Mouse (Mus musculus) stomach, embryonic 16.5 days (tissue): ENCODE data around the gene Ppp1r15a. TPM values are rescaled to one million over a fixed set of nuclear protein-coding genes. Genes with fewer than 3 reads are reported as not detected.
"Not testable (repeated sequence)": the region's sequence is repeated elsewhere in the genome, so short reads cannot be mapped to it uniquely, and the experiment has no call there.

ENCODE experiments used
- ATAC-seq: fragments of 200-750 bp; cut with Nextera tagmentation; 2 replicates; pipeline ENCODE4 v1.8.0; 2017; ENCODE audit warnings: moderate number of reproducible peaks, moderate TSS enrichment; ENCODE audit not compliant: insufficient read depth, low FRiP score
- H3K27ac ChIP-seq: fragments of 300-500 bp; sonication (generic); 2 replicates; pipeline ENCODE4 v1.5.1; 2014; ENCODE audit warnings: low read length
- H3K27me3 ChIP-seq: fragments of 300-500 bp; sonication (generic); 2 replicates; pipeline ENCODE4 v1.6.1; 2014; ENCODE audit warnings: low read length, control low read depth, mixed read lengths; ENCODE audit not compliant: control insufficient read depth, insufficient read depth
- H3K36me3 ChIP-seq: fragments of 300-500 bp; sonication (generic); 2 replicates; pipeline ENCODE4 v1.6.1; 2014; ENCODE audit warnings: low read length; ENCODE audit not compliant: control insufficient read depth, insufficient read depth
- H3K4me1 ChIP-seq: fragments of 300-500 bp; sonication (generic); 2 replicates; pipeline ENCODE4 v1.6.1; 2014; ENCODE audit warnings: low read length, control low read depth, mixed read lengths; ENCODE audit not compliant: control insufficient read depth, insufficient read depth
- H3K4me2 ChIP-seq: fragments of 300-500 bp; sonication (generic); 2 replicates; pipeline ENCODE4 v1.6.1; 2014; ENCODE audit warnings: low read depth, low read length, mixed read lengths
- H3K4me3 ChIP-seq: fragments of 300-500 bp; sonication (generic); replicated peaks from 2 replicates; pipeline ENCODE4 v1.5.1; 2014; ENCODE audit warnings: mild to moderate bottlenecking, low read length
- H3K9ac ChIP-seq: fragments of 300-500 bp; sonication (generic); 2 replicates; pipeline ENCODE4 v1.6.1; 2014; ENCODE audit warnings: low read length
- H3K9me3 ChIP-seq: fragments of 300-500 bp; sonication (generic); replicated peaks from 2 replicates; pipeline ENCODE4 v1.6.1; 2016; ENCODE audit warnings: low read length, control low read depth; ENCODE audit not compliant: control insufficient read depth
- WGBS: fragments of 180-500 bp; shearing (Covaris S2); extraction: QIAGEN DNeasy Blood & Tissue Kit; methylation state at CpG from one replicate; pipeline ENCODE4 v1.1.7; 2014; 5-methylcytosine and 5-hydroxymethylcytosine counted together
- polyA plus RNA-seq: library from polyadenylated mRNA; unstranded; fragments of >200 nt; fragmentation: Nextera tagmentation; extraction: Ambion mirVana; gene quantifications from 2 replicates; pipeline ENCODE4 v1.2.1, GENCODE M21; 2015

Gene Ppp1r15a
- polyA plus RNA-seq, 1 experiment from 2014 or later, result 25.5 TPM

DNA sequence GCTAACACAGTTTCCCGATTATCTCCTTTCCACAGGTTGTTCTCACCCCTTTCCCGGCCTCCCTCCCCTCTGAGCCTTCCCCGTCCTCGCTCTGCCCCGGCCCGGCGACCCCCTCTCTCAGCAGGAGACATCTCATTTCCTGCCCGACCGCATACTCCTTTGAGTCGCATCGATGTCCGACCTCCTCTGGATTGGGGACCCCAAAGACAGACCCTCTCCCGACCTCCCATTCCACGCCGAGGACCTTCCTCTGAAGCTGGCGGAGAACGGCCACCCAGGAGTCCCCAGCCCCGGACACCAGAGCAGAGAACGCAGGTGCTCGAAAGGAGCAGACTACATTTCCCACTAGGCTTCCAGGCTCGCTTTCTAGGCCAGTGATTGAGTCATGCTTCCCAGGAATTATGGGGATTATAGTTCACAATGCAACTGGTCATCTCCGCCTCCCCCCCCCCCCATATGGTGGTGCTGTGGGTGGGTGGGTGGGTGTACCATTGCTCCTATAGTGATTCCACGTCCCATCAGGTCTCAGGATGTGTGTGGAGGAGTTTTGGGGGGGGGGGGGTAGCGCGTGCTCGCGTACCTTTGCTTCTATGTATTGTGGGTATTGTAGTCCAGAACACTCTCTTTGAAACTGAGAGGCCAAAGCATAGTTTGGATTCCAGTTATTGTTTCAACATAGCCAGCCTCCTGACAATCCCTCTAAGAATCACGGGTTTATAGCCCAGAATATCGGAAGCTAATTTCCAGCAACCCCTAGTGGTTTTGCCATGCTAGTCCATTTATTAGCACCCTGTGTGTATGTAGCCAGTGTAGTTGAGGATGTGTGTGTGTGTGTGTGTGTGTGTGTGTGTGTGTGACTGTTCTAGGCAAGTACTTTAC lies 12.3 kb upstream of the Ppp1r15a start:
- peak; percentile 77 for ATAC-seq
- 2% methylated on average over 29 of the region's 29 CpGs for WGBS
- Histone ChIP-seq H3K9me3 (no peaks in the 10 kb centered on the region), H3K4me3 (peak overlapping the region; percentile 59), H3K4me2 (peak overlapping the region; percentile 87), H3K4me1 (0 out of 2 replicates have a peak, but pooled peaks cover 5% of the 10 kb centered on the region), H3K27ac (no peak overlapping the region; the same call in 1 of the 2 replicates), H3K36me3 (no peaks in the 10 kb centered on the region), H3K9ac (peak overlapping the region; percentile 77), H3K27me3 (no peaks in the 10 kb centered on the region)

DNA sequence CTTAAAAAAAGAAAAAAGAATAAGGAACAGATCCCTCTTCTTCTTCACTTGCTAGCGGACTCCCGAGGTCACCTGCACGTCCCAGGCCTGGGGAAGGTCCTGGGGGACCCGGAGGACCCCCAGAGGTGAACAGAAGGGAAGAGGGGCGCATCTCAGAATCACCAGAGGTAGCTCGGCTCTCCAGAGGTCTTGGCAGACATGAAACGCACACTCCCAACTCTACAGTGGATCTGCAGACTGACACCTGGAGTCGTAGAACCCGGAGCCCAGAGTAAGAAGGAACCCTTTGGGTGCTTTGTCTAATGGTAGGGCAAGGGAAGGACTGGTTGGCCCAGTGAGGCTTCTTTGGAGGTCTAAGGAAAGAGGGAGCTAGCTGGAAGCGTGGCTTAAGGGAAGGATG lies 11.5 kb upstream of the Ppp1r15a start:
- 86% methylated on average over 10 of the region's 10 CpGs for WGBS
- peak overlapping the region; percentile 59 for H3K4me3 ChIP-seq
- H3K4me2 ChIP-seq, result peak overlapping the region; percentile 87
- no peaks in the 10 kb centered on the region for H3K9me3 ChIP-seq
- H3K27me3 ChIP-seq, result no peaks in the 10 kb centered on the region
- H3K4me1 ChIP-seq, result 0 out of 2 replicates have a peak, but pooled peaks cover 5% of the 10 kb centered on the region
- H3K9ac ChIP-seq, result peak overlapping the region; percentile 77
- H3K27ac ChIP-seq, result no peak overlapping the region
- H3K36me3 ChIP-seq, result no peaks in the 10 kb centered on the region
- no peak for ATAC-seq

DNA sequence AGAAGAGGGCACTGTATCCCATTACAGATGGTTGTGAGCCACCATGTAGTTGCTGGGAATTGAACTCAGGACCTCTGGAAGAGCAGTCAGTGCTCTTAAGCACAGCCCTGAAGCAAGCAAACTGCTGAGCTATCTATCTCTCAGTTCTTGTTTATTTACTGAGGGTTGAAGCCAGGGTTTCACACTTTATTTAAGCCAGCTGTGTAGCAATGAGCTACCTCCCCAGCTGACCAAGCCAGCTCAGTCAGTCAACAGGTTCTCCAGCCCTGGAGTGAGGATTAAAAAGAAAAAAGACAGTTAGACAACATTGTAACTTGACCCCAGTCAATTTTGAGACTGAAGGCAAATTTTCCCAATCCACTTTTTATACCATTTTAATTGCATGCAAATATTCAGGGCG lies 9.6 kb upstream of the Ppp1r15a start:
- Histone ChIP-seq H3K27ac (no peak overlapping the region), H3K9ac (no peak overlapping the region), H3K9me3 (no peaks in the 10 kb centered on the region), H3K27me3 (no peaks in the 10 kb centered on the region), H3K36me3 (no peaks in the 10 kb centered on the region), H3K4me3 (no peak overlapping the region), H3K4me2 (no peak overlapping the region), H3K4me1 (peaks cover 5% of the 10 kb centered on the region; the same call in 1 of the 2 replicates)
- WGBS, result 62% methylated on average over 1 of the region's 1 CpGs
- no peak for ATAC-seq

DNA sequence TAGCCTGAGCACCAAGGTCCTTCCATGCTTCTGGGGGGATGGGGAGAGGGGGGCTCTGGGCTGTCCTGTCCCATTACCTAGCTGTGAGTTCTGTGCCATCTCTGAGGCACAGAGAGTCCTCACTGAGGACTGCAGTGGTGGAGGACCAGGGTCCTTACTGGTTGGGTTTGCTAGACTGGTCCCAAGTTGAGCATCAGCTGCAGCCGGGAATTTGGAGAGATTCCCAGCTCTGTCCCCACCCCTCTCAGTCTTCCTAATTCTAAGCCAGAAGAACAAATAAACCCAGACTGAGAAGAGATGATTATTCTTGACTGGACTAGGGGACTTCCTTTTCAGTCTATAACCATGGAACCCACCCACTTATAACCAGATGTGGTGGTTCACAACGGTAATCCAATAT lies 4.6 kb upstream of the Ppp1r15a start:
- WGBS, result 36% methylated on average over 2 of the region's 2 CpGs
- Histone ChIP-seq H3K4me1 (peaks cover 13% of the 10 kb centered on the region), H3K36me3 (no peaks in the 10 kb centered on the region), H3K4me3 (no peak overlapping the region), H3K27ac (peak overlapping the region; percentile 43), H3K4me2 (peak overlapping the region; percentile 31), H3K9me3 (no peaks in the 10 kb centered on the region), H3K9ac (no peak overlapping the region; the same call in 1 of the 2 replicates), H3K27me3 (no peaks in the 10 kb centered on the region)
- ATAC-seq, result no peak

DNA sequence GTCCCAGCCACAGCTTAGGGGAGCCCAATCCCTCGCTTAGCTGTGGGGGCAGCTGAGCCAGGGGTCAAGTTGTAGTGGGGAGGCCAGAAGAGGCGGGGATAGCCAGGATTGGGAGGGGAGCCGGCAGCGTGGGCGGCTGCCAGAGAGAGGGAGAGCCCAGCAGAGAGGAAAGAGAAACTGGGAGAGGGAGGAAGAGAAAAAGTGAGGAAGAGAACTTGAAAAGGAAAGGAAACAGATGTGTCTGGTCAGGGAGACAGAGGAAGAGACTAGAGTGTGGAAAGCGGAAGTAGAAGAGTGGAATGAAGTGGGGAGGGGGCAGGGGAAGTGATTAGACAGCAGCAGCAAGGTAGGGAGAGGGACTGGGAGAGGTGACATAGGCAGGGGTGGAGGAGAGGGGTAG lies 3.4 kb upstream of the Ppp1r15a start:
- H3K27me3 ChIP-seq, result no peaks in the 10 kb centered on the region
- no peaks in the 10 kb centered on the region for H3K36me3 ChIP-seq
- H3K27ac ChIP-seq, result peak overlapping the region; percentile 36; the same call in 1 of the 2 replicates
- no peak for ATAC-seq
- peak overlapping the region; percentile 31; the same call in 1 of the 2 replicates for H3K9ac ChIP-seq
- 11% methylated on average over 6 of the region's 6 CpGs for WGBS
- H3K4me1 ChIP-seq, result peaks cover 24% of the 10 kb centered on the region
- H3K4me2 ChIP-seq, result no peak overlapping the region
- H3K4me3 ChIP-seq, result no peak overlapping the region
- H3K9me3 ChIP-seq, result no peaks in the 10 kb centered on the region

DNA sequence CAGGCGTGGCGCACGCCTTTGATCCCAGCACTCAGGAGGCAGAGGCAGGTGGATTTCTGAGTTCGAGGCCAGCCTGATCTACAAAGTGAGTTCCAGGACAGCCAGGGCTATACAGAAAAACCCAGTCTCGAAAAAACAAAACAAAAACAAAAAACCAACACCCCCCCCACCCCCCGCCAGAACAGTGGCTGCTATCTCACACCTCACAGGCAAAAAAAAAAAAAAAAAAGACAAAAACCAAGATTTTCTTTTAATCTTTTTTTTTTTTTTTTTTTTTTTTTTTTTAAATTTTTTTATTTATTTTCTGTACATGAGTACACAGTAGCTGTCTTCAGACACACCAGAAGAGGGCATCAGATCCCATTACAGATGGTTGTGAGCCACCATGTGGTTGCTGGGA lies 1.1 kb upstream of the Ppp1r15a start:
- WGBS, result 88% methylated on average over 6 of the region's 6 CpGs
- H3K4me3 ChIP-seq, H3K27me3 ChIP-seq, H3K4me2 ChIP-seq, H3K9ac ChIP-seq, H3K9me3 ChIP-seq, ATAC-seq: not testable (repeated sequence)
- 0 out of 2 replicates have a peak overlapping the region, but pooled peaks have one; percentile 94 for H3K27ac ChIP-seq
- 0 out of 2 replicates have a peak, but pooled peaks cover 11% of the 10 kb centered on the region for H3K36me3 ChIP-seq
- peaks cover 42% of the 10 kb centered on the region for H3K4me1 ChIP-seq

DNA sequence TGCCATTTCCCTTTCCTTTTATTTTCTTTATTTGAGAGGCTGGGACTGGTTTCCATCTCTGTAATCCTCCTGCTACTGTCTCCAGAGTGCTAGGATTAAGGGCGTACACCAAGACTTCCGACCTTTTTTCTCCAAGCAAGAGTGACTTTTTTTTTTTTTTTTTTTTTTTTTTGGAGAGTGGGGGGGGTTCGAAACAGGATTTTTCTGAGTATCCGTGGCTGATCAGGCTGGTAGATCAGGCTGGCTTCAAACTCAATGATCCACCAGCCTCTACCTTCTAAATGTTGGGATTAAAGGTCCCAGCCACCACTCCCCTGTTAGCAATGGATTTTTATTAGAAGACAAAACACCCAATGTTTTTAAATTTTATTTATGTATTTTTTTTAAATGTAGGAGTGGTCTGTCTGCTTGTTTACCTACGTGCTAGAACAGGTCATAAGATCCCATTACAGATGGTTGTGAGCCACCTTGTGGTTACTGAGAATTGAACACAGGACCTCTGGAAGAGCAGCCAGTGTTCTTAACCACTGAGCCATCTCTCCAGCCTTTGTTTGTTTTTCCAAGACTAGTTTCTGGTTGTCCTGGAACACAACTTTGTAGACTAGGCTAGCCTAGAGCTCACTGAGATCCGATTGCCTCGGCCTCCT lies 529 bp upstream of the Ppp1r15a start:
- Histone ChIP-seq H3K27ac (peak overlapping the region; percentile 94), H3K4me2 (peak overlapping the region; percentile 95), H3K36me3 (0 out of 2 replicates have a peak, but pooled peaks cover 11% of the 10 kb centered on the region), H3K9ac (peak overlapping the region; percentile 95), H3K4me1 (peaks cover 42% of the 10 kb centered on the region), H3K4me3 (peak overlapping the region; percentile 85), H3K27me3 (no peaks in the 10 kb centered on the region), H3K9me3 (no peaks in the 10 kb centered on the region)
- no peak for ATAC-seq
- WGBS, result 24% methylated on average over 7 of the region's 7 CpGs

DNA sequence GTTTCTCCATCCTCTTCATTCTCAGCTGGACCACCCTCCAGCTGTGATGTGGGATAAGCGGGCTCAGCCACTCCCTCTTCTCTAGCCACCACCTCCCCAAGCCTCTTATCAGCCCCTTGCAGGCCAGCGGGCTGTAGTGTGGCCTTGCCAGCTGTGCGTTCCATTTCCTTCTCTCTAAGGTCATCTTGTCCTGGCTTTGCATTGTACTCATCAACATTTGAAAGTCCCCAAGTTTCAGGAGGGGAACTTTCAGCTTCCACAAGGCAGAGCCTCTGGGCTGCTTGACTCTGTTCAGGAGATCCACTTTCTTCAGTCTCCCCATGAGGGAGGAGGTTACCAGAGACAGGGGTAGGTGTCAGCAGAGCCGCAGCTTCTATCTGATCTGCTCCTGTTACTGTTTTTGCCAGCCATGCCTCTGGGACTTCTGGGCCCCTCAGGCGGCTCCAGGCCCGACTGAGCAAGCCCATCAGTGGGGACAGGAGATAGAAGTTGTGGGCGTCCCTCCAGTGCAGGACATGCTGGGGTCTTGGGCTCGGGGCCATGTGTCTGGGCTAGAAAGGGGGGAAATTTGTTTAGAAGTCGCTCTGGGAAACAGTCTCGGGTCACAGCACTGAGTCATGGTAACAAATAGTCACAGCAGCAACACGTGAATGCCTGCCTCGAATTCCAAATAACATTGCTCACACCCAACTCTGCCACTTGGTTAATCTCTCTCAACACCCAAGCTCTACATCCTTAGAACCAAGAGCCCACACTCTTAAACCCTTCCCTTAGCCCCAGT lies 1.0 kb downstream of the Ppp1r15a start:
- peak overlapping the region; percentile 95 for H3K4me2 ChIP-seq
- H3K27ac ChIP-seq, result peak overlapping the region; percentile 94
- no peaks in the 10 kb centered on the region for H3K9me3 ChIP-seq
- peak overlapping the region; percentile 95 for H3K9ac ChIP-seq
- H3K4me1 ChIP-seq, result peaks cover 40% of the 10 kb centered on the region
- 0 out of 2 replicates have a peak, but pooled peaks cover 11% of the 10 kb centered on the region for H3K36me3 ChIP-seq
- no peaks in the 10 kb centered on the region for H3K27me3 ChIP-seq
- H3K4me3 ChIP-seq, result peak overlapping the region; percentile 85
- ATAC-seq, result no peak
- WGBS, result 15% methylated on average over 12 of the region's 12 CpGs
